Mouse (Mus musculus) retina, adult 2 months (tissue): Measurements from ENCODE around the gene Mr1.
A peak's percentile ranks its signal among the peaks of the same experiment; 100 is the strongest.

Source experiments
- DNase-seq: peaks from one replicate; pipeline ENCODE4 v3.0.0-alpha.2; 2012; ENCODE audit warnings: low read depth, low spot score

The Mr1 gene

GRCm38 (mm10) chr1:155134866-155135265, 11.7 kb downstream of the Mr1 start:
- DNase-seq: no peak

GRCm38 (mm10) chr1:155127429-155127934, 19.1 kb downstream of the Mr1 start:
- no peak for DNase-seq

GRCm38 (mm10) chr1:155126716-155127115, 19.9 kb downstream of the Mr1 start:
- DNase-seq: no peak

- DNase-seq: no peak
Observed at GRCm38 (mm10) chr1:155124397-155124796, 22.2 kb downstream of the Mr1 start.

- no peak for DNase-seq
Observed at GRCm38 (mm10) chr1:155121977-155122939, 24.4 kb downstream of the Mr1 start.

GRCm38 (mm10) chr1:155119719-155120118, 26.9 kb downstream of the Mr1 start:
- no peak for DNase-seq

GRCm38 (mm10) chr1:155113946-155114345, 32.7 kb downstream of the Mr1 start:
- no peak for DNase-seq

GRCm38 (mm10) chr1:155112875-155113274, 33.7 kb downstream of the Mr1 start:
- no peak for DNase-seq

GRCm38 (mm10) chr1:155112118-155112517, 34.5 kb downstream of the Mr1 start:
- DNase-seq: no peak

- DNase-seq: no peak
Observed at GRCm38 (mm10) chr1:155111491-155111890, 35.1 kb downstream of the Mr1 start.

- no peak for DNase-seq
Observed at GRCm38 (mm10) chr1:155109387-155110350, 36.9 kb downstream of the Mr1 start.

- no peak for DNase-seq
Observed at GRCm38 (mm10) chr1:155108412-155108811, 38.2 kb downstream of the Mr1 start.

GRCm38 (mm10) chr1:155107843-155108242, 38.8 kb downstream of the Mr1 start:
- DNase-seq: no peak

GRCm38 (mm10) chr1:155106310-155106709, 40.3 kb downstream of the Mr1 start:
- no peak for DNase-seq

GRCm38 (mm10) chr1:155103991-155104390, 42.6 kb downstream of the Mr1 start:
- no peak for DNase-seq

GRCm38 (mm10) chr1:155102631-155103030, 44.0 kb downstream of the Mr1 start:
- DNase-seq: no peak

- DNase-seq: peak; percentile 92
Observed at GRCm38 (mm10) chr1:155099280-155099848, 47.2 kb downstream of the Mr1 start, which contains the start of gene Ier5. Gene Ier5 (minus strand): TSS chr1:155099636.

- no peak for DNase-seq
Observed at GRCm38 (mm10) chr1:155098486-155099279, 47.9 kb downstream of the Mr1 start.

- no peak for DNase-seq
Observed at GRCm38 (mm10) chr1:155097931-155098485, 48.6 kb downstream of the Mr1 start.

GRCm38 (mm10) chr1:155097354-155097753, 49.3 kb downstream of the Mr1 start:
- no peak for DNase-seq
